Mouse (Mus musculus): Measurements from ENCODE around the gene Ttll8. TPM values are rescaled to one million over a fixed set of nuclear protein-coding genes. Genes with fewer than 3 reads are reported as not detected.

Gene Ttll8
- total and polyA plus RNA-seq, 2 experiments from 2014 or later, result not detected

GRCm38 (mm10) chr15:88855896-88856417 lies 98.3 kb downstream of the Ttll8 start:
- TF ChIP-seq EP300 (IDR thresholded peaks at IDR 0.05; ENCODE audit: low read depth) (no peak), CTCF (IDR thresholded peaks at IDR 0.05; ENCODE audit: low read depth) (no peak)
- Histone ChIP-seq H3K27me3 (ENCODE audit: control insufficient read depth, insufficient read depth, low read length) (no peaks in the 10 kb centered on the region), H3K9ac (replicated peaks; ENCODE audit: low read depth, low read length) (no peak overlapping the region), H3K9me3 (replicated peaks; ENCODE audit: control insufficient read depth, low read length) (no peaks in the 10 kb centered on the region), H3K4me3 (ENCODE audit: low read depth, low read length) (no peak overlapping the region), H3K36me3 (replicated peaks; ENCODE audit: control insufficient read depth, insufficient read depth, low read length) (no peaks in the 10 kb centered on the region), H3K4me2 (ENCODE audit: low read depth, low read length) (no peak overlapping the region), H3K4me1 (ENCODE audit: control insufficient read depth, insufficient read depth) (peaks cover 31% of the 10 kb centered on the region), H3K27ac (ENCODE audit: low read depth) (peak overlapping the region; percentile 74; the same call in 1 of the 2 replicates)
- no peak for ATAC-seq (ENCODE audit: insufficient read depth, low read depth)
- WGBS, result 79% methylated on average over 6 of the region's 6 CpGs
- DNase-seq (ENCODE audit: low spot score), result no peak

GRCm38 (mm10) chr15:88854969-88855830 lies 99.0 kb downstream of the Ttll8 start:
- H3K27ac ChIP-seq (ENCODE audit: low read depth), result peak overlapping the region; percentile 74
- H3K9me3 ChIP-seq (replicated peaks; ENCODE audit: control insufficient read depth, low read length), result no peaks in the 10 kb centered on the region
- no peaks in the 10 kb centered on the region for H3K36me3 ChIP-seq (replicated peaks; ENCODE audit: control insufficient read depth, insufficient read depth, low read length)
- DNase-seq (ENCODE audit: low spot score) (no peak), ATAC-seq (ENCODE audit: insufficient read depth, low read depth) (no peak)
- no peak overlapping the region for H3K9ac ChIP-seq (replicated peaks; ENCODE audit: low read depth, low read length)
- H3K27me3 ChIP-seq (ENCODE audit: control insufficient read depth, insufficient read depth, low read length), result no peaks in the 10 kb centered on the region
- no peak overlapping the region for H3K4me3 ChIP-seq (ENCODE audit: low read depth, low read length)
- WGBS, result 49% methylated on average over 15 of the region's 15 CpGs
- H3K4me1 ChIP-seq (ENCODE audit: control insufficient read depth, insufficient read depth), result peaks cover 39% of the 10 kb centered on the region
- H3K4me2 ChIP-seq (ENCODE audit: low read depth, low read length), result no peak overlapping the region
- no peak for TF ChIP-seq EP300 (IDR thresholded peaks at IDR 0.05; ENCODE audit: low read depth)
- no peak for TF ChIP-seq CTCF (IDR thresholded peaks at IDR 0.05; ENCODE audit: low read depth)

GRCm38 (mm10) chr15:88854119-88854968 lies 99.9 kb downstream of the Ttll8 start:
- DNase-seq (ENCODE audit: low spot score) (peak; percentile 57), ATAC-seq (ENCODE audit: insufficient read depth, low read depth) (peak; percentile 40)
- H3K9ac ChIP-seq (replicated peaks; ENCODE audit: low read depth, low read length), result no peak overlapping the region; the same call in 1 of the 2 replicates
- peak overlapping the region; percentile 74 for H3K27ac ChIP-seq (ENCODE audit: low read depth)
- no peak for TF ChIP-seq EP300 (IDR thresholded peaks at IDR 0.05; ENCODE audit: low read depth)
- TF ChIP-seq CTCF (IDR thresholded peaks at IDR 0.05; ENCODE audit: low read depth), result no peak
- H3K9me3 ChIP-seq (replicated peaks; ENCODE audit: control insufficient read depth, low read length), result no peaks in the 10 kb centered on the region
- H3K4me2 ChIP-seq (ENCODE audit: low read depth, low read length), result no peak overlapping the region
- H3K36me3 ChIP-seq (replicated peaks; ENCODE audit: control insufficient read depth, insufficient read depth, low read length), result no peaks in the 10 kb centered on the region
- 27% methylated on average over 6 of the region's 6 CpGs for WGBS
- peaks cover 44% of the 10 kb centered on the region for H3K4me1 ChIP-seq (ENCODE audit: control insufficient read depth, insufficient read depth)
- H3K27me3 ChIP-seq (ENCODE audit: control insufficient read depth, insufficient read depth, low read length), result no peaks in the 10 kb centered on the region
- no peak overlapping the region for H3K4me3 ChIP-seq (ENCODE audit: low read depth, low read length)

- TF ChIP-seq CTCF (IDR thresholded peaks at IDR 0.05; ENCODE audit: low read depth) (no peak), EP300 (IDR thresholded peaks at IDR 0.05; ENCODE audit: low read depth) (no peak)
- Histone ChIP-seq H3K4me3 (ENCODE audit: low read depth, low read length) (no peak overlapping the region), H3K4me2 (ENCODE audit: low read depth, low read length) (no peak overlapping the region), H3K27me3 (ENCODE audit: control insufficient read depth, insufficient read depth, low read length) (no peaks in the 10 kb centered on the region), H3K9me3 (replicated peaks; ENCODE audit: control insufficient read depth, low read length) (no peaks in the 10 kb centered on the region), H3K9ac (replicated peaks; ENCODE audit: low read depth, low read length) (no peak overlapping the region), H3K4me1 (ENCODE audit: control insufficient read depth, insufficient read depth) (peaks cover 48% of the 10 kb centered on the region), H3K36me3 (replicated peaks; ENCODE audit: control insufficient read depth, insufficient read depth, low read length) (no peaks in the 10 kb centered on the region), H3K27ac (ENCODE audit: low read depth) (no peak overlapping the region)
- DNase-seq (ENCODE audit: low spot score), result no peak
- no peak for ATAC-seq (ENCODE audit: insufficient read depth, low read depth)
- 91% methylated on average over 9 of the region's 9 CpGs for WGBS
Measured at GRCm38 (mm10) chr15:88853106-88853505, 101.1 kb downstream of the Ttll8 start.

- Histone ChIP-seq H3K36me3 (replicated peaks; ENCODE audit: control insufficient read depth, insufficient read depth, low read length) (no peaks in the 10 kb centered on the region), H3K4me3 (ENCODE audit: low read depth, low read length) (no peak overlapping the region), H3K27me3 (ENCODE audit: control insufficient read depth, insufficient read depth, low read length) (no peaks in the 10 kb centered on the region), H3K9ac (replicated peaks; ENCODE audit: low read depth, low read length) (0 out of 2 replicates have a peak overlapping the region, but pooled peaks have one; percentile 1), H3K27ac (ENCODE audit: low read depth) (no peak overlapping the region; the same call in 1 of the 2 replicates), H3K4me2 (ENCODE audit: low read depth, low read length) (no peak overlapping the region), H3K9me3 (replicated peaks; ENCODE audit: control insufficient read depth, low read length) (no peaks in the 10 kb centered on the region), H3K4me1 (ENCODE audit: control insufficient read depth, insufficient read depth) (peaks cover 48% of the 10 kb centered on the region)
- WGBS, result 84% methylated on average over 10 of the region's 10 CpGs
- DNase-seq (ENCODE audit: low spot score) (no peak), ATAC-seq (ENCODE audit: insufficient read depth, low read depth) (no peak)
- TF ChIP-seq EP300 (IDR thresholded peaks at IDR 0.05; ENCODE audit: low read depth) (no peak), CTCF (IDR thresholded peaks at IDR 0.05; ENCODE audit: low read depth) (no peak)
Measured at GRCm38 (mm10) chr15:88851507-88852149, 102.6 kb downstream of the Ttll8 start.
